Mouse (Mus musculus) induced T-regulatory cell, adult 2 months (primary cell): Measurements from ENCODE around the gene Olfr918.

Experiments
- DNase-seq: peaks from one replicate; pipeline ENCODE4 v3.0.0-alpha.2; 2012; ENCODE audit warnings: low read depth

The Olfr918 gene

GRCm38 (mm10) chr9:38674501-38674900 lies at the start of gene Olfr918:
Gene Olfr918 (minus strand): TSS chr9:38674601.
- DNase-seq, result no peak

- DNase-seq, result no peak
Observed at GRCm38 (mm10) chr9:38724044-38724443, 49.6 kb upstream of the Olfr918 start.

DNA sequence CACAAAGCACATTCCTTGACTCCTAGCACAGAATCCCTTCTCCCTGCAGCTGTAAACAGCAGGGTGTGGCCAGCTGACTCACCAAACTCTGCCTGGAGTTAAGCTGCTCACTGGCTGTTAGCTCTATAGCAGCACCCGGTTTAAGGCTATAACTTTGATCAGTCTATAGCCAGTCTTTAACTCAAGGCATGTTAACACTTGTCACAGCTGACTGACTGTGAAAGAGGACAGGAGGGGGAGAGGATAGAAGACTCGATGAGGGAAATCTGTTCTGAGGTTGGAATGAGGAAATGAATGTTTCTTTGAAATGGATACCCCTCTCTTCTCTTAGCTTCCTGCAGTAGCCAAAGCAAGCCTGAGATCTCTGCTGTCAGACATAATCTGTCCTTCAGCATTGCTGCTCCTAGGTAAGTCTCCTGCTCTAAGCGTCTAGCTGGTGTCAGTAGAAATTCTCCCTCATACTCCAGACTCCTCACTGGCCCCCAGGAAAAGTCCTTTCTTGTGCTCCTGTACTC lies 44.6 kb upstream of the Olfr918 start:
- DNase-seq, result peak; percentile 7

DNA sequence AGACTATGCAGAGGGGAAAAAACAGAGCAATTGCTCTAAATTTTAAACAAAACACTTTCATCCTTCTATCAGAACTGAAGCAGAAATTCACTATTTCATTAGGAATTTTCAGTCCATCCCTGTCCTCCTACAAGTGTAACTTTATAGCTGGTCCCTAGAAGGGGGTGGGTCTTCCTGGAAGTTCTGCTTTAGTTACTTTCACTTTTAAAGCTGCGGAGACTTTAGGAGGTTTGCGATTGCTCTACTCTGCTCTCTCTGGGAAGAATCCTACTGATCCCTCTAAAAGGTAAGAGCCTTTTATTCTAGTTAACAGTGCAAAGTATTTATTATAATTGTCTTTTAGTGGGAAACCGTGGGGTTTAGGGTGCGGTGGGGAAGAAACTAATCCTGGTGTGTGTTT lies 43.7 kb upstream of the Olfr918 start, which contains the start of gene Vwa5a:
Gene Vwa5a, plus strand, starts transcription at position 167 of the 400 bp plus-strand sequence.
- peak; percentile 32 for DNase-seq

GRCm38 (mm10) chr9:38672887-38673286 lies 1.5 kb downstream of the Olfr918 start:
- DNase-seq, result no peak

GRCm38 (mm10) chr9:38665742-38666141 lies 8.7 kb downstream of the Olfr918 start, which contains the start of gene Olfr917:
Gene Olfr917 (minus strand): TSS chr9:38665842.
- DNase-seq, result no peak

DNA sequence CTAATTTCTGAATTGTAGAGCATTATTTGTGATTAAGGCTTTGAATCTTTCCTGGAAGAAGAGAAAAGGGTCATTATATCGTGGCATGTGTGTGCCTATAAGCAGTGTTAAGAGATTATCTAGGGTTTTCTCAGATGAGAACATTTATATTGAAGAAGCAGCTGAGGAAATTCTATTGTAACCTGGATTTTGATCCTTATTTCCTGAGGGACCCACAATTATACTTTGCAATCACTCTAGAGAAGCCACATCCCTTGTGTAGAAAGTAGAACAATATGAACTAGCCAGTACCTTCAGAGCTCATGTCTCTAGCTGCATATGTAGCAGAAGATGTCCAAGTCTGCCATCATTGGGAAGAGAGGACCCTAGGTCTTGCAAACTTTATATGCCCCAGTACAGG lies 14.6 kb downstream of the Olfr918 start, which contains the start of gene Olfr916:
Gene Olfr916, minus strand, starts transcription at position 101 of the 400 bp plus-strand sequence.
- no peak for DNase-seq

- DNase-seq, result no peak
Observed at GRCm38 (mm10) chr9:38632406-38632805, 42.0 kb downstream of the Olfr918 start.
